11 mouse cellular contexts compared by ENCODE assay signal in the genomic region with DNA sequence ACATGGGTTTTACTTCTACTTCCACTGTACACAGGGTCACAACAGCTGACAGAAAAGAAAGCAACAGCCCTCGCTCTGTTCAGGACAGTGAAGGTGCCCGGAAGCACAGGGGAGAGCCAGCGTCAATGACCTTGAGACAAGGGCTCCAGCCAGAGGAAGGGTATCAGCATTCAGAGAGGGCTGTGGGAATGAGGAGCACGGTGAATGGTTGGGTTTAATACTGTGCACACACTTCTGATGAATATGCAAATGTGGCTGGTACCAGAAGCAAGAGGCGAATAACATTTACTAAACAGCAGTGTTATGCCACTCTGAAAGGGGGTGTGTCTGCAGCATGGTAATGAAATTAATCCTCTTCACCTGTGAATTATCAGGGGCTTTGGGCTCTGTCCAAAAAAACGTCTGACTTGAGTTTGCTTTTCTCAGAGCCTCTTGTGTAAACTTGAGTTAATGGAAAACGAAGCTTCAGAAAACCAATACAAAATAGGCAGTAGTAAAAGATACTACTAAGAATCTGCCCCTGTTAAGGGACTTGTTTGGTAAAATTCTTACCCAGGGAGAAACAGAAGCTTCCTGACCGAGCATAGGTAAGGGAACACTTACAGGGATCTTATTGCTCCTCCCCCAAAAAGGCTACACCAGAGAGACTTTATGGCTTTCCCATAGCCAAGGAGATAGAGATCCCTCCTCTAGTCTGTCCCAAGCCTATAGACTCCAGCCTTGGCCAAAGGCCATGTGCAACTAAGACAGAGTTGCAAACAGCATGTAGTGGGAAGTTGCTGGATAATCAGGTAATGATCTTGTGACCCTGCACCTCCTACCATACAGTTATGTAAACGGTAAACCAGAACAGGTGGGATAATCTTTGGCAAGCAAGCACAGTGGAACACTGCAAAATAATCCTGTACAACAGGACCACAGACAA.
DNase-seq lines count a peak whose midpoint lies in the region; ATAC-seq and TF ChIP-seq lines count a peak whose summit lies in the region.
"Had no signal": no experiment of that assay in that cellular context is flagged by ENCODE, and none has a peak within 500 bp of the region (broad histone marks: within the 10 kb centered on the region; RNA-seq: fewer than 3 reads in every experiment).

No protein-coding gene starts in this region.

- no peaks in the 10 kb centered on the region for H3K9me3 ChIP-seq in heart, embryonic 10.5 days
- no peaks in the 10 kb centered on the region for H3K9me3 ChIP-seq in stomach, embryonic 16.5 days (replicated peaks; ENCODE audit: control insufficient read depth, low read length)
- H3K9me3 ChIP-seq: hindbrain, embryonic 13.5 days had no signal

- no peak overlapping the region for H3K4me2 ChIP-seq in stomach, embryonic 16.5 days (ENCODE audit: low read depth, low read length)
- H3K4me2 ChIP-seq: hindbrain, embryonic 13.5 days had no signal

- intact Hi-C loops in heart, postnatal 10 days (cut with DNase I): no loop called here

- no peak overlapping the region for H3K9ac ChIP-seq in liver, adult 2 months (ENCODE audit: low read depth, low read length)
- no peak overlapping the region for H3K9ac ChIP-seq in stomach, embryonic 16.5 days (ENCODE audit: low read length)
- H3K9ac ChIP-seq: hindbrain, embryonic 13.5 days had no signal

- no peak for TF ChIP-seq CTCF in liver, adult 2 months (IDR thresholded peaks at IDR 0.05; ENCODE audit: low read depth, low read length)

- no peak for TF ChIP-seq POLR2A in liver, adult 2 months (IDR thresholded peaks at IDR 0.05; ENCODE audit: extremely low read depth, insufficient read depth, low read length)

- H3K27me3 ChIP-seq in heart, embryonic 10.5 days (ENCODE audit: insufficient read depth, poor library complexity, severe bottlenecking): peaks cover 17% of the 10 kb centered on the region; the same call in 1 of the 2 replicates
- no peaks in the 10 kb centered on the region for H3K27me3 ChIP-seq in liver, adult 2 months (ENCODE audit: control insufficient read depth, insufficient read depth, low read length)
- H3K27me3 ChIP-seq in stomach, embryonic 16.5 days (ENCODE audit: control insufficient read depth, insufficient read depth, low read length): no peaks in the 10 kb centered on the region

- H3K4me3 ChIP-seq in heart, embryonic 10.5 days: no peak overlapping the region
- no peak overlapping the region for H3K4me3 ChIP-seq in liver, adult 2 months (ENCODE audit: insufficient read depth, low read depth, low read length)
- H3K4me3 ChIP-seq in stomach, embryonic 16.5 days (replicated peaks; ENCODE audit: low read length): no peak overlapping the region
- H3K4me3 ChIP-seq: hindbrain, embryonic 13.5 days had no signal

- ATAC-seq in stomach, embryonic 16.5 days (ENCODE audit: insufficient read depth, low FRiP score): peak; percentile 29; the same call in 1 of the 2 replicates

- H3K79me2 ChIP-seq in liver, adult 2 months (ENCODE audit: control insufficient read depth, insufficient read depth, low read length): no peaks in the 10 kb centered on the region

- 0 out of 2 replicates have a peak, but pooled peaks cover 2% of the 10 kb centered on the region for H3K4me1 ChIP-seq in heart, embryonic 10.5 days
- H3K4me1 ChIP-seq in liver, adult 2 months (ENCODE audit: control insufficient read depth, insufficient read depth, low read length): peaks cover 9% of the 10 kb centered on the region
- peaks cover 5% of the 10 kb centered on the region; the same call in 1 of the 2 replicates for H3K4me1 ChIP-seq in stomach, embryonic 16.5 days (ENCODE audit: control insufficient read depth, insufficient read depth, low read length)

- no peak for DNase-seq in heart, embryonic 10.5 days (ENCODE audit: low spot score)
- DNase-seq in heart, postnatal 10 days: no peak
- DNase-seq in kidney, adult 9 months: peak; percentile 4
- no peak for DNase-seq in kidney, postnatal 10 days
- DNase-seq in liver, adult 2 months (ENCODE audit: extremely low read depth, low read depth, low spot score): peak; percentile 64
- no peak for DNase-seq in frontal cortex, postnatal 25 days (ENCODE audit: low spot score in 2 of 2)
- no peak for DNase-seq in adrenal gland, postnatal 14 days
- DNase-seq: B cell, adult 2 months; thymus, postnatal 14 days had no signal

- 56% methylated on average over 9 of the region's 9 CpGs for WGBS in heart, embryonic 10.5 days
- 22% methylated on average over 9 of the region's 9 CpGs for WGBS in liver, adult 2 months
- 47% methylated on average over 9 of the region's 9 CpGs for WGBS in stomach, embryonic 16.5 days

- H3K27ac ChIP-seq in heart, embryonic 10.5 days: peak overlapping the region; percentile 67; the same call in 1 of the 2 replicates
- H3K27ac ChIP-seq in liver, adult 2 months (replicated peaks; ENCODE audit: insufficient read depth, low read depth, low read length): no peak overlapping the region
- no peak overlapping the region for H3K27ac ChIP-seq in stomach, embryonic 16.5 days (ENCODE audit: low read length)
- H3K27ac ChIP-seq: hindbrain, embryonic 13.5 days had no signal

- no peaks in the 10 kb centered on the region for H3K36me3 ChIP-seq in heart, embryonic 10.5 days
- H3K36me3 ChIP-seq in liver, adult 2 months (ENCODE audit: control insufficient read depth, insufficient read depth, low read length): no peaks in the 10 kb centered on the region
- H3K36me3 ChIP-seq in stomach, embryonic 16.5 days (ENCODE audit: control insufficient read depth, insufficient read depth, low read length): no peaks in the 10 kb centered on the region
- H3K36me3 ChIP-seq: hindbrain, embryonic 13.5 days had no signal

Comparison
In these comparisons a context has a peak if more than half of its experiments do, and no peak if none do; other contexts are left out.
1. DNase-seq: peak in kidney, adult 9 months (single experiment) and liver, adult 2 months (single experiment); none in heart, embryonic 10.5 days (single experiment), heart, postnatal 10 days (0 of 2), kidney, postnatal 10 days (single experiment), frontal cortex, postnatal 25 days (0 of 2) and adrenal gland, postnatal 14 days (single experiment).